Mouse (Mus musculus): ENCODE data around the gene Catsperz. TPM values are rescaled to one million over a fixed set of nuclear protein-coding genes. Genes with fewer than 3 reads are reported as not detected.
A peak's percentile ranks its signal among the peaks of the same experiment; 100 is the strongest.
"Not testable (repeated sequence)": the region's sequence is repeated elsewhere in the genome, so short reads cannot be mapped to it uniquely, and the experiment has no call there.

The Catsperz gene
- polyA plus RNA-seq, 1 experiment, result 0.83 TPM

DNA sequence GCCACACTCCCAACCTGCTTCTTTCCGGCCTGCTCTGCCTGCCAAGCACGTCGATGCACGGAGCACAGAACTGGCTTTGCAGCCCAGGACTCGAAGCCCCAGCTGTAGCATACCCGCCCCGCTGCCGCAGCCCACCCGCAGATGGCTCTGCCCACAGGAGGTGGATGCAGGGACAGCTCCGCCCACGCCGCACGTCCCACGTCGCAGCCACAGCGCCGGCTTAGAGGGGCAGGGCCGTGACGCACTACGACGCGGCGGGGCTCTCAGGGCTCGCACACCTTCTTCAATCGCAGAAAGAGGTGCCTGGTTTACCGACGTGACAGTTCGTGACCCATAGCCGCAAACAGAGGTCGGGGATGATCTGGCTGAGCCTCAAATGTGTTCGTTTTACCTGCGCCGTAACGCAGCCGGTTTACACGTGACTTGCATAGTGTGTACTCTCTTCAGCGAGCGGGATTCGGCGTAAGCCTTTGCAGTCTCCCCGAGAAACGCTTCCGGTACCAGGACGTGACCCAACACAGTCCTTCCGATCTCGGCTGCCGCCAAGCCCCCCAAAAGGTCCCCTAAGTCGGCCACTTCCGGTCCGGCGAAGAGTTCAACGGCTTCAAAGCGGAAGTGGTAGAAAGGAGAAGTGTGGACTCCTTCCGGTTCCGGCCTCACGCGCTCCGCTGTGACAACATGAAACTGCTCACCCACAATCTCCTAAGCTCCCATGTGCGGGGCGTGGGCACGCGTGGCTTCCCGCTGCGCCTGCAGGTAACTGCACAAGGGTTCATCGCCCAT is 15.5 kb downstream of the Catsperz start, which contains the start of the genes Trmt112 and Prdx5:
Gene Trmt112 (plus strand): TSS at position 192 of the 783 bp plus-strand sequence.
Gene Prdx5 (minus strand): TSS at position 600 of the 783 bp plus-strand sequence.
- TF ChIP-seq GATA1 (IDR thresholded peaks at IDR 0.05; ENCODE audit: borderline replicate concordance, low read length), result no peak
- TF ChIP-seq FLI1 (IDR thresholded peaks at IDR 0.05; ENCODE audit: low read length), result peak; percentile 97; the same call in 1 of the 2 replicates
- peaks cover 80% of the 10 kb centered on the region for H3K4me1 ChIP-seq
- peak within 1 kb of the TSS; percentile 99 for H3K4me3 ChIP-seq (replicated peaks)
- no peaks in the 10 kb centered on the region for H3K27me3 ChIP-seq (replicated peaks)
- H3K9me3 ChIP-seq, result no peaks in the 10 kb centered on the region
- peaks cover 75% of the 10 kb centered on the region for H3K36me3 ChIP-seq (replicated peaks; ENCODE audit: low read length)

DNA sequence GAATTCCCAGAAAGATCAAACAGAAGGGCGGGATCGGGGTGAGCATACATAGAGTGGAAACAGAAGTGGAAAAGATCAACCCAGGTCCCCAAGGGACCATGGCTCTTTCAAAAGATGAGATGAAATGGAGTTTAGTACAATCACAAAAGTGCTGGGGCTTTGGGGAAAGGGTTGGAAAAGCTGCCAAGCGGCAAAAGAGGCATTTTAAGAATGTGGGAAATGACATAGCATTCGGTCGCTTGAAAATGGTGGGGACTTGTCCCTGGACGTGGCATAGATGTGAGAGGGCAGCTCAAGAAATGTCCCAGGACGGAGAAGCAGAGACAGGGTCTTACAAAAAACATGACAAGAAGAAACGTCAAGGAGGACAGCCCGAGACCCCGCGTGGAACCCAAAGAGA is 16.2 kb downstream of the Catsperz start:
- H3K4me1 ChIP-seq, result peaks cover 76% of the 10 kb centered on the region
- no peaks in the 10 kb centered on the region for H3K9me3 ChIP-seq
- H3K4me3 ChIP-seq (replicated peaks), result peak overlapping the region; percentile 99
- H3K27me3 ChIP-seq (replicated peaks), result no peaks in the 10 kb centered on the region
- peaks cover 75% of the 10 kb centered on the region for H3K36me3 ChIP-seq (replicated peaks; ENCODE audit: low read length)
- TF ChIP-seq GATA1 (IDR thresholded peaks at IDR 0.05; ENCODE audit: borderline replicate concordance, low read length) (no peak), FLI1 (IDR thresholded peaks at IDR 0.05; ENCODE audit: low read length) (no peak)

DNA sequence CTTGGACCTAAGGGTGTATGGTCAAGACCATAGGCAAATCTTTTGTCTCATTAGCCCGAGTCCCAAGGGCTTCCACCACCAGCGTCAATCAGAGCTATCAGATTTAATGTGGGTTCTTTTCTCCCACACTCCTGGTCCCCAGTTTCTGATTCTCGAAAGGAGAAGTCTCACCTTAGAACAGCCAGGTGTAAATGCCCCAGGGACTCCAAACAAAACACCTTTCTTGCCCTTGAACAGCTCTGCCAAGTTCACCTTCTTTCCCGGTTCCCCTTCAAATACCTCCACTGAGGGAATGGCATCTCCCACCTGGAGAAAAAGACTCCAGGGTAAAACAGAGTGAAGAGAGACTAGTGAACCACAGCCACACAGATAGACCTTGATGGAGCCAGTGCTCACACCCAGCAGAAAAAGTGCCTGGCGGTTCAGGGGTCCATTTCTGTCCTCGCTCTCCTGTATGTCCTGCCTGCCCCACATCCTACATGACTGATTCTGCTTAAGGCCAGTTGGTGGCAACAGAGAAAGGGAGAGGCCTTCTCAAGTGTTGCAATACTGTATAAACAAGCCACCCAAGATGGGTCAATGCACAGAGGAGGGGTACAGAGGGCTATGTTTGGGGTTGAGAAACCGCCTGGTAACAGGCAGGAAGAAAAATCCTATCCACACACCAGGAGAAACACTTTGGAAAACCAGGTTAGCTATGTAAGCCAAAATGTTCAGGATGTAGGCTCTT is 17.2 kb downstream of the Catsperz start:
- Histone ChIP-seq H3K4me3 (replicated peaks) (peak overlapping the region; percentile 99), H3K9me3 (no peaks in the 10 kb centered on the region), H3K27me3 (replicated peaks) (no peaks in the 10 kb centered on the region), H3K36me3 (replicated peaks; ENCODE audit: low read length) (peaks cover 71% of the 10 kb centered on the region), H3K4me1 (peaks cover 68% of the 10 kb centered on the region)
- no peak for TF ChIP-seq FLI1 (IDR thresholded peaks at IDR 0.05; ENCODE audit: low read length)
- no peak for TF ChIP-seq GATA1 (IDR thresholded peaks at IDR 0.05; ENCODE audit: borderline replicate concordance, low read length)

GRCm38 (mm10) chr19:6907094-6907493 is 18.1 kb downstream of the Catsperz start:
- TF ChIP-seq FLI1 (IDR thresholded peaks at IDR 0.05; ENCODE audit: low read length) (no peak), GATA1 (IDR thresholded peaks at IDR 0.05; ENCODE audit: borderline replicate concordance, low read length) (no peak)
- H3K4me1 ChIP-seq, result peaks cover 68% of the 10 kb centered on the region
- no peaks in the 10 kb centered on the region for H3K9me3 ChIP-seq
- no peaks in the 10 kb centered on the region for H3K27me3 ChIP-seq (replicated peaks)
- peaks cover 64% of the 10 kb centered on the region for H3K36me3 ChIP-seq (replicated peaks; ENCODE audit: low read length)
- H3K4me3 ChIP-seq (replicated peaks), result peak overlapping the region; percentile 99

- Histone ChIP-seq H3K36me3 (replicated peaks; ENCODE audit: low read length) (peaks cover 61% of the 10 kb centered on the region), H3K4me1 (peaks cover 68% of the 10 kb centered on the region), H3K27me3 (replicated peaks) (no peaks in the 10 kb centered on the region), H3K9me3 (peaks cover 2% of the 10 kb centered on the region), H3K4me3 (replicated peaks) (no peak overlapping the region)
- no peak for TF ChIP-seq FLI1 (IDR thresholded peaks at IDR 0.05; ENCODE audit: low read length)
- TF ChIP-seq GATA1 (IDR thresholded peaks at IDR 0.05; ENCODE audit: borderline replicate concordance, low read length), result no peak
Observed at GRCm38 (mm10) chr19:6906199-6906598, 19.0 kb downstream of the Catsperz start.

DNA sequence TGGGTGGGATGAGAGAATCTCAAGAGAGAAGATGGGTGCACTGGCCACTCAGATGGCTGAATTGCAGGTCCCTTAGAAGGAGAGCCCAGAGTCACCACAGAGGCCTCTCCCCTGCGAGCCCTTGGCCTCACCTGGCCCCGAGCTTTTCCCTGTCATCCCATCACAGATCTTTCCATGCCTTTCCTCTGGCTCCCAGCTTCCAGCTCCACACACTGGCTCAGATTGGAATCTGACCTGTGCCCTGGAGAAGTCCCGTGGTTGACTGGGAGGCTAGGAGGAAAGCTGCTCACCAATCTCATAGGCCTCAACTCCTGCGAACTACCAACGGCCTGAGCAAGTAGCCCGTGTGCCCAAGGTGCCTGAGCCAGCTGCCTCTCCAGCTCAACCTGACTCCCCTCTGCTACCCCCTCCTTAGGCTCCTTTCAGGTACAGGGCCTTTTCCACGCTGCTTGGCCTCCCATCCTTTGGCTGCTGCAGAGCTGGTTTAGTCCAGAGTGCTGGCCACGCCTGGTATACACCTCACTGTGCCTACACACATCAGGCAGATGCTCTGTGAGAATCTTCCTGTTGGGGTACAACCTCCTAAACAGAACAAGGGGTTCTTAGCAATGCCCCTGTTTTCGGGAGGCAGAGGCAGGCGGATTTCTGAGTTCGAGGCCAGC is 19.6 kb downstream of the Catsperz start:
- no peak overlapping the region for H3K4me3 ChIP-seq (replicated peaks)
- H3K9me3 ChIP-seq, result peaks cover 5% of the 10 kb centered on the region
- TF ChIP-seq GATA1 (IDR thresholded peaks at IDR 0.05; ENCODE audit: borderline replicate concordance, low read length) (no peak), FLI1 (IDR thresholded peaks at IDR 0.05; ENCODE audit: low read length) (no peak)
- H3K27me3 ChIP-seq (replicated peaks), result no peaks in the 10 kb centered on the region
- H3K36me3 ChIP-seq (replicated peaks; ENCODE audit: low read length), result peaks cover 61% of the 10 kb centered on the region
- H3K4me1 ChIP-seq, result peaks cover 66% of the 10 kb centered on the region

- H3K4me1 ChIP-seq, result peaks cover 62% of the 10 kb centered on the region
- TF ChIP-seq GATA1 (IDR thresholded peaks at IDR 0.05; ENCODE audit: borderline replicate concordance, low read length) (no peak), FLI1 (IDR thresholded peaks at IDR 0.05; ENCODE audit: low read length) (no peak)
- no peaks in the 10 kb centered on the region for H3K27me3 ChIP-seq (replicated peaks)
- H3K4me3 ChIP-seq (replicated peaks), result no peak overlapping the region
- peaks cover 63% of the 10 kb centered on the region for H3K36me3 ChIP-seq (replicated peaks; ENCODE audit: low read length)
- peaks cover 12% of the 10 kb centered on the region for H3K9me3 ChIP-seq
Observed at GRCm38 (mm10) chr19:6904846-6905245, 20.3 kb downstream of the Catsperz start.

DNA sequence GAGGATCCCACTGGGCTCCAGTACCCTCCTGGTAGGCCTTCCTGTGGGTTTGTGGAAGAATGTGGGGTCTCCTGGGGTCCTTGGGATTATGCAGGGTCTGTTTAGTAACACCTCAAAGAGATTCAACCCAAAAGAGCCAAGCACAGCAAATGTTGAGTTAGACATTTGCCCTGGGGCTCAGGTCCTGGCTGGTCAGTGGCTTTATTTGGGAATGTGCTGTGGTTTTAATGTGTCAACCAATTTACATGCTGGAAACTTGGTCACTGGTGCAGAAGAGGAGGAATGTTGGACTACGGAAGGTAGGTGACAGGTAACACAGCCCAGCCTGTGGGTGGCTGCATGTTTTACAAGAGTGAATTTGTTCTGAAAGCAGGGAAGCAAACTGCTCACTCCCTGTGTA is 22.1 kb downstream of the Catsperz start:
- Histone ChIP-seq H3K36me3 (replicated peaks; ENCODE audit: low read length) (peaks cover 60% of the 10 kb centered on the region), H3K4me3 (replicated peaks) (no peak overlapping the region), H3K4me1 (peaks cover 57% of the 10 kb centered on the region), H3K9me3 (peaks cover 19% of the 10 kb centered on the region), H3K27me3 (replicated peaks) (peaks cover 3% of the 10 kb centered on the region)
- no peak for TF ChIP-seq FLI1 (IDR thresholded peaks at IDR 0.05; ENCODE audit: low read length)
- no peak for TF ChIP-seq GATA1 (IDR thresholded peaks at IDR 0.05; ENCODE audit: borderline replicate concordance, low read length)

DNA sequence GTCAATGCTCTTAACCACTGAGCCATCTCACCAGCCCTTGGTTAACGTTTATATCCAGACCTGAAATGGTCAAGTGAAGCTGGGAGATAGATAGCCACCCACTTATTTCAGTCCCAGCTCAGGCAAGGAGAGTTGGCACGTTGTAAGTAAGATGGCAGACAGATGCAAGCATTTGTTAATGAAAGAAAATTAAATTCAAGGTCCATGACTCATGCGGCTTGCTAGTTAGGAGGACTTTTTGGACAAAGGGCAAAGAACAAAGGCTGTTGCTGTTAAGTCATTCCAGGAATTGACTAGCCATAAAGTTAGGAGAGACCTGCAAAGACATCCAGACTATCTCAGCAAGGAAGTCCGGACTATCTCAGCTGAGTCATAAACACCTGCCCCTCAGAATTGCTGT is 25.5 kb downstream of the Catsperz start:
- Histone ChIP-seq H3K36me3 (replicated peaks; ENCODE audit: low read length) (peaks cover 26% of the 10 kb centered on the region), H3K9me3 (peaks cover 36% of the 10 kb centered on the region), H3K27me3 (replicated peaks) (peaks cover 3% of the 10 kb centered on the region), H3K4me3 (replicated peaks) (no peak overlapping the region), H3K4me1 (peaks cover 25% of the 10 kb centered on the region)
- no peak for TF ChIP-seq GATA1 (IDR thresholded peaks at IDR 0.05; ENCODE audit: borderline replicate concordance, low read length)
- no peak for TF ChIP-seq FLI1 (IDR thresholded peaks at IDR 0.05; ENCODE audit: low read length)

DNA sequence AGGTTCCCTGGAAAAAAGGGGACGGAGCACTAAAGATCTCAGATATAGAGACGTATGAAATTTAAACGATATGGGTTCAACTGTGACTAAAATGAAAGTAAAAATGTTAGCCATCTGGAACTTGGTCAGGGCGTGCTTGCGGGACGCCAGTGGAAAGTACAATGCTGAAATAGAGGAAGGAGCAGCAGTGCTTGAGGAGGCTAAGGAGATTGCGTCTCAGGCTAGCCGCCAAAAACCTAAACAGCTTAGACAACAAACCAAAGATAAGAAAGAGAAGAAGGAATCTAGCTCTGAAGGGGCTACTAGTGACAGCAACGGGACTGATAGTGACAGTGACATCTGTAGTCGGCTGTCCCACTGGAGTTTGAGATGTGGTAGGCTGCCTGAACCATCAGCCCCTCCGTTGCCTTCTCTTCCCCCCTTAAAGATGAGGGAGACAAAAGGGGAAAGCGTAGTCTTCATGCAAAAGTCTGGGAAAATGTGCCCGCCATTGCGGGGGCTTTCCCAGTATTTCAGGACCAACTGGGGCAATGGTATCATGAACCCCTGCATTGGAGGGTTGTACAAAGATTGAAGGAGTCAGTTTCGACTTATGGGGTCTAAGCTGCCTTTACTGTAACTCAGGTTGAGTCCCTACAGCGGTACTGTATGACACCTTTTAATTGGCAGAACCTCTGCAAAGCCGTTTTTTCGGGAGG is 29.4 kb downstream of the Catsperz start:
- H3K27me3 ChIP-seq (replicated peaks); H3K4me3 ChIP-seq (replicated peaks); H3K36me3 ChIP-seq (replicated peaks; ENCODE audit: low read length): not testable (repeated sequence)
- Histone ChIP-seq H3K9me3 (peaks cover 31% of the 10 kb centered on the region), H3K4me1 (peaks cover 12% of the 10 kb centered on the region)
